Comparison of ENCODE assay signal across 24 mouse cellular contexts in the genomic region with DNA sequence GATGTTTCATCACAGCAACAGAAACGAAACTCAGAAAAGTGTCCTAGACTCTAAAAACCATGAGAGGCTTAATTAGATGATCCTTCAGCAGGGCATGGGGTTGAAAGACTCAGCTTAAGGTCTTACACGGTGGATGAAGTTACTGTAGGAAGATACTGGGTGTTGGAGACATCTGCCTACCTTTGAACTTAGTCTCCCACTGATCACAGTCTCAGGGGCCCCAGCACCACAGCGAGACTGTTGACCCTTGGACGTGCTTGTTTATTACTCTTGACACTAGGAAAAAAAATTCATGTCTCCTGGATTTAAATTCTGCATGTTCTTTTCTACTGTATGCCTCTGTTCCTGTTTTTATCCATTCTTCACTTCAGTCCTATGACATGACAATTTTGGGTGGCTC. TPM values are rescaled to one million over a fixed set of nuclear protein-coding genes. Genes with fewer than 3 reads are reported as not detected.
A peak's percentile ranks its signal among the peaks of the same experiment; 100 is the strongest.
DNase-seq lines count a peak whose midpoint lies in the region; ATAC-seq and TF ChIP-seq lines count a peak whose summit lies in the region.
"Had no signal": no experiment of that assay in that cellular context is flagged by ENCODE, and none has a peak within 500 bp of the region (broad histone marks: within the 10 kb centered on the region; RNA-seq: fewer than 3 reads in every experiment).

No protein-coding gene starts in this region.

- H3K9ac ChIP-seq in intestine, embryonic 15.5 days, result no peak overlapping the region
- H3K9ac ChIP-seq in intestine, embryonic 16.5 days (ENCODE audit: low read depth, low read length), result no peak overlapping the region
- H3K9ac ChIP-seq in intestine, postnatal 0 days (ENCODE audit: low read depth, low read length), result no peak overlapping the region

- no peak overlapping the region for H3K4me3 ChIP-seq in intestine, embryonic 15.5 days (replicated peaks)
- no peak overlapping the region for H3K4me3 ChIP-seq in intestine, embryonic 16.5 days (ENCODE audit: low read length)
- H3K4me3 ChIP-seq in intestine, postnatal 0 days (ENCODE audit: low read depth, low read length), result no peak overlapping the region
- no peak overlapping the region for H3K4me3 ChIP-seq in gastrocnemius, adult 2 months

- intact Hi-C loops in gastrocnemius, adult 2 months (cut with DNase I), result no loop called here

- H3K27me3 ChIP-seq in intestine, embryonic 15.5 days (replicated peaks), result no peaks in the 10 kb centered on the region
- H3K27me3 ChIP-seq in intestine, embryonic 16.5 days (replicated peaks; ENCODE audit: control insufficient read depth, insufficient read depth, low read length), result no peaks in the 10 kb centered on the region
- peaks cover 3% of the 10 kb centered on the region; the same call in 1 of the 2 replicates for H3K27me3 ChIP-seq in intestine, postnatal 0 days (replicated peaks; ENCODE audit: control insufficient read depth, insufficient read depth, low read length)
- H3K27me3 ChIP-seq: CH12.LX had no signal

- no peaks in the 10 kb centered on the region for H3K36me3 ChIP-seq in intestine, embryonic 15.5 days
- no peaks in the 10 kb centered on the region for H3K36me3 ChIP-seq in intestine, embryonic 16.5 days (ENCODE audit: control insufficient read depth, insufficient read depth, low read length)
- H3K36me3 ChIP-seq in intestine, postnatal 0 days (ENCODE audit: control insufficient read depth, insufficient read depth), result no peaks in the 10 kb centered on the region
- H3K36me3 ChIP-seq: G1E had no signal

- H3K9me3 ChIP-seq in intestine, embryonic 15.5 days, result no peaks in the 10 kb centered on the region
- H3K9me3 ChIP-seq in intestine, embryonic 16.5 days (ENCODE audit: control insufficient read depth, low read length), result no peaks in the 10 kb centered on the region
- H3K9me3 ChIP-seq in intestine, postnatal 0 days (ENCODE audit: control insufficient read depth), result no peaks in the 10 kb centered on the region
- H3K9me3 ChIP-seq: G1E had no signal

- H3K4me2 ChIP-seq in intestine, embryonic 15.5 days (replicated peaks), result no peak overlapping the region
- H3K4me2 ChIP-seq in intestine, embryonic 16.5 days (ENCODE audit: low read depth, low read length), result no peak overlapping the region
- H3K4me2 ChIP-seq in intestine, postnatal 0 days (replicated peaks; ENCODE audit: low read depth), result no peak overlapping the region

- ATAC-seq in intestine, embryonic 15.5 days, result 0 out of 2 replicates have a peak, but pooled peaks have one; percentile 41
- ATAC-seq in intestine, embryonic 16.5 days, result peak; percentile 72
- ATAC-seq in intestine, postnatal 0 days, result peak; percentile 51; the same call in 1 of the 2 replicates
- ATAC-seq: activated CD4-positive, CD25-positive, alpha-beta regulatory T cell, adult 4 months; CD4-positive, CD25-positive, alpha-beta regulatory T cell, adult 4 months; Patski had no signal

- TF ChIP-seq CTCF in intestine, postnatal 0 days (IDR thresholded peaks at IDR 0.05; ENCODE audit: low read depth), result no peak
- no peak for TF ChIP-seq CTCF in gastrocnemius, adult 2 months (IDR thresholded peaks at IDR 0.05)

- WGBS in intestine, embryonic 15.5 days, result 66% methylated on average over 4 of the region's 4 CpGs
- 61% methylated on average over 4 of the region's 4 CpGs for WGBS in intestine, embryonic 16.5 days
- 47% methylated on average over 4 of the region's 4 CpGs for WGBS in intestine, postnatal 0 days

- DNase-seq in cerebellum, adult 18-20 months, result no peak
- no peak for DNase-seq in gastrocnemius, adult 2 months
- DNase-seq in T-cell, adult 2 months (ENCODE audit: low spot score), result no peak
- DNase-seq: adrenal gland, adult 2 months; adrenal gland, adult 8-10 months; adrenal gland, postnatal 10 days; adrenal gland, postnatal 14 days; adrenal gland, postnatal 25 days; adrenal gland, postnatal 36 days; B cell, adult 2 months; cerebellum, adult 11 months; cerebellum, adult 11-12 months; cerebellum, adult 2 months; cerebellum, adult 8-10 months had no signal

- H3K4me1 ChIP-seq in intestine, embryonic 15.5 days (replicated peaks), result no peaks in the 10 kb centered on the region
- no peaks in the 10 kb centered on the region for H3K4me1 ChIP-seq in intestine, embryonic 16.5 days (ENCODE audit: control insufficient read depth, insufficient read depth, low read length)
- H3K4me1 ChIP-seq in intestine, postnatal 0 days (replicated peaks; ENCODE audit: control insufficient read depth, insufficient read depth, low read length), result no peaks in the 10 kb centered on the region

- H3K27ac ChIP-seq in intestine, embryonic 15.5 days, result no peak overlapping the region
- no peak overlapping the region for H3K27ac ChIP-seq in intestine, embryonic 16.5 days (ENCODE audit: low read length)
- no peak overlapping the region for H3K27ac ChIP-seq in intestine, postnatal 0 days (ENCODE audit: low read depth, low read length)
- H3K27ac ChIP-seq in gastrocnemius, adult 2 months, result no peak overlapping the region

RNA-seq across cellular contexts. Expression of gene Cnih3, which starts 11.6 kb away (rescaled TPM):
- 0.20 and 0.29 TPM in 2 replicates for polyA plus RNA-seq in intestine, embryonic 15.5 days (2015; fragmentation: Nextera tagmentation; extraction: Ambion mirVana)
- polyA plus RNA-seq in intestine, embryonic 16.5 days (2015; fragmentation: Nextera tagmentation; extraction: Ambion mirVana), result 0.13 and 0.21 TPM in 2 replicates
- polyA plus RNA-seq in intestine, postnatal 0 days (2015; fragmentation: Nextera tagmentation; extraction: Ambion mirVana), result 0.13 and 0.25 TPM in 2 replicates
- total RNA-seq in gastrocnemius, adult 2 months (2021), result not detected
- total RNA-seq: adrenal gland, adult 18-20 months; adrenal gland, adult 2 months; adrenal gland, postnatal 10 days; adrenal gland, postnatal 14 days; adrenal gland, postnatal 25 days; adrenal gland, postnatal 36 days; CH12.LX; MEL had no signal
- polyA plus RNA-seq: activated CD4-positive, CD25-positive, alpha-beta regulatory T cell, adult 4 months; adrenal gland, adult 2 months; CD4-positive, CD25-positive, alpha-beta regulatory T cell, adult 4 months; G1E had no signal
